Mouse (Mus musculus): ENCODE data around the gene Ccdc87. TPM values are rescaled to one million over a fixed set of nuclear protein-coding genes. Genes with fewer than 3 reads are reported as not detected.
"Not testable (repeated sequence)": the region's sequence is repeated elsewhere in the genome, so short reads cannot be mapped to it uniquely, and the experiment has no call there.

The Ccdc87 gene
- polyA plus RNA-seq, 1 experiment from 2014 or later, result 0.62 TPM

DNA sequence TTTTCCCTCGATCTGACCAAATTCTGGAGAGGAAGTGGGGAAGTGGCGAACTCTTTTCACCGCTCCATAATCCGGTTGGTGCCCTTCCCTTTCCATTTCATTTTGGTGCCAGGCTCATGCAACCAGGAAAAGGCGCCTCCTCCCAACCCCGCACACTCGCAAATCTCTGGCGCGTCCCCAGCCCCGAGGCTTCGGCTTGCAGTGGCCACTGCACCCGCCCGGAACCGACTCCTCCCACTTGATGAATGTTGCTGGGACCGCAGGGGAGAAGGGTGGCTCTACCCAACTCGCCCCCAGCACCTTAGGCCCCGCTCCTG lies 28.5 kb upstream of the Ccdc87 start:
- Histone ChIP-seq H3K27me3 (replicated peaks; ENCODE audit: control insufficient read depth, insufficient read depth, low read length) (no peaks in the 10 kb centered on the region), H3K9me3 (ENCODE audit: control insufficient read depth, low read length) (no peaks in the 10 kb centered on the region), H3K4me1 (replicated peaks; ENCODE audit: control insufficient read depth, insufficient read depth, low read length) (peaks cover 26% of the 10 kb centered on the region), H3K27ac (ENCODE audit: low read length) (peak overlapping the region; percentile 88), H3K4me2 (ENCODE audit: low read length) (peak overlapping the region; percentile 97), H3K36me3 (ENCODE audit: control insufficient read depth, insufficient read depth) (no peaks in the 10 kb centered on the region), H3K9ac (replicated peaks; ENCODE audit: low read depth, low read length) (peak overlapping the region; percentile 59), H3K4me3 (replicated peaks; ENCODE audit: low read length) (peak overlapping the region; percentile 66)
- WGBS, result under 1% methylated on average over 17 of the region's 17 CpGs
- no peak for ATAC-seq

DNA sequence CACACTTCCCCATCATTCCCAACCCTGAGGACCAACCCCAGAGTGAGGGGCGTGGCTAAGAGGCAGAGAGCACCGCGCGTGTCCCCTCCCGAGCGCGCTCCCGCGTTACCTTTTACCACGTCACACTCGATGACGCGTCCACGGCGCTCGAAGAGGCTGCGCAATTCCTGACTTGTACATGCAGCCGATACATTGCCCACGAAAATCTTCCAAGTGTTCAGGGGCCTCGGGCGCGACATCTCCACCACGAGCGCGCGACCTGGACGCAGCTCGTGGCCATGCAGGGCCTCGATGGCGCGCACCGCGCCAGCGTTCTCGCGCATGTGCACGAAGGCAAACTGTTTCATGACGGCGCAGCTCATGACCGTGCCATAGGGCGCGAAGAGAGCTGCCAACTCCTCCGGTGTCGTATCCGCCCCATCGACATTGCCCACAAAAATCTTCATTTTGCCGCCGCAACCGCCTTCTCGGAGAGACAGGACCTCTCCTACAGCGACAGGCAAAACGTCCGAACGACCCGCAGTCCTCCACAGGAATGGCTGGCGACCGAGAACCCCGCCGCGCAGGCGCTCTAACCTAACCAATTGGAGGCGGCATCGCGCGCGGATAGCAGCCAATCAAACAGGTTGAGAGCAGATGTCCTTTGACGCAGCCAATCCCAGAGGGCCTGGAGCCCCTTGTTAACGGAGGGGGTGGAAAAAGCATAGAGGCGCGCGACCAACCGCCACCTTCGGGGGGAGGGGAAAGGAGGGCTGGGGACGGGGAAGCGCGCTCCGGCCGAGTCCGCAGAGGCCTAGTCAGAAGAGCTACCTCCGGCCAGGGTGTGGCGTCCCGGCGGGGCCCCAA lies 27.9 kb upstream of the Ccdc87 start, which contains the start of the genes Gm21992 and Rbm14:
Gm21992 (minus strand) TSS at position 550 of the 846 bp plus-strand sequence.
Rbm14 (minus strand) TSS at position 572 of the 846 bp plus-strand sequence.
- Histone ChIP-seq H3K4me1 (replicated peaks; ENCODE audit: control insufficient read depth, insufficient read depth, low read length) (peaks cover 26% of the 10 kb centered on the region), H3K9ac (replicated peaks; ENCODE audit: low read depth, low read length) (peak within 1 kb of the TSS; percentile 71), H3K27me3 (replicated peaks; ENCODE audit: control insufficient read depth, insufficient read depth, low read length) (no peaks in the 10 kb centered on the region)

DNA sequence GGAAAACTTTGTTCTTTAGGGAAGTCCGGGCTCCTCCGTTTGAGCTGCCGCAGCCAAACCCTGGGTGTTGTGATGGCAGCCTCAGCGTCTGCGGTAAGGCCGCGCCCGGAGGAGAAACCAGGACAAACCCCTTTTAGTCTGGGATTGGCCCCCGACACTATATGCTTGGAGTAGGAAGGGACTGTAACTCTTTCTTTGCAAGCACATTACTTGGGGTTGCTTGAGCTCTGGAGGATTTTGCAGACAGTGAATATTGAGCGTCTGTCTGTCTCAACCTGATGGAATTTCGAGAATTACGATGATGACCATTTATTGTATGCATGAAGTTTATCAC lies 27.3 kb upstream of the Ccdc87 start:
- peaks cover 26% of the 10 kb centered on the region for H3K4me1 ChIP-seq (replicated peaks; ENCODE audit: control insufficient read depth, insufficient read depth, low read length)
- H3K27ac ChIP-seq (ENCODE audit: low read length), result peak overlapping the region; percentile 75
- H3K27me3 ChIP-seq (replicated peaks; ENCODE audit: control insufficient read depth, insufficient read depth, low read length), result no peaks in the 10 kb centered on the region
- H3K4me2 ChIP-seq (ENCODE audit: low read length), result peak overlapping the region; percentile 53
- H3K4me3 ChIP-seq (replicated peaks; ENCODE audit: low read length), result peak overlapping the region; percentile 66
- peak overlapping the region; percentile 71 for H3K9ac ChIP-seq (replicated peaks; ENCODE audit: low read depth, low read length)
- 6% methylated on average over 12 of the region's 12 CpGs for WGBS
- no peaks in the 10 kb centered on the region for H3K9me3 ChIP-seq (ENCODE audit: control insufficient read depth, low read length)
- ATAC-seq, result no peak; the same call in 1 of the 2 replicates
- H3K36me3 ChIP-seq (ENCODE audit: control insufficient read depth, insufficient read depth), result no peaks in the 10 kb centered on the region

More for the DNA sequence above, 27.9 kb upstream of the Ccdc87 start, which contains the start of the genes Gm21992 and Rbm14:
- H3K4me3 ChIP-seq (replicated peaks; ENCODE audit: low read length), result peak within 1 kb of the TSS; percentile 66
- under 1% methylated on average over 83 of the region's 83 CpGs for WGBS
- H3K4me2 ChIP-seq (ENCODE audit: low read length), result peak within 1 kb of the TSS; percentile 97
- no peaks in the 10 kb centered on the region for H3K36me3 ChIP-seq (ENCODE audit: control insufficient read depth, insufficient read depth)
- ATAC-seq, result peak; percentile 98
- H3K9me3 ChIP-seq (ENCODE audit: control insufficient read depth, low read length), result no peaks in the 10 kb centered on the region
- H3K27ac ChIP-seq (ENCODE audit: low read length), result peak within 1 kb of the TSS; percentile 88

DNA sequence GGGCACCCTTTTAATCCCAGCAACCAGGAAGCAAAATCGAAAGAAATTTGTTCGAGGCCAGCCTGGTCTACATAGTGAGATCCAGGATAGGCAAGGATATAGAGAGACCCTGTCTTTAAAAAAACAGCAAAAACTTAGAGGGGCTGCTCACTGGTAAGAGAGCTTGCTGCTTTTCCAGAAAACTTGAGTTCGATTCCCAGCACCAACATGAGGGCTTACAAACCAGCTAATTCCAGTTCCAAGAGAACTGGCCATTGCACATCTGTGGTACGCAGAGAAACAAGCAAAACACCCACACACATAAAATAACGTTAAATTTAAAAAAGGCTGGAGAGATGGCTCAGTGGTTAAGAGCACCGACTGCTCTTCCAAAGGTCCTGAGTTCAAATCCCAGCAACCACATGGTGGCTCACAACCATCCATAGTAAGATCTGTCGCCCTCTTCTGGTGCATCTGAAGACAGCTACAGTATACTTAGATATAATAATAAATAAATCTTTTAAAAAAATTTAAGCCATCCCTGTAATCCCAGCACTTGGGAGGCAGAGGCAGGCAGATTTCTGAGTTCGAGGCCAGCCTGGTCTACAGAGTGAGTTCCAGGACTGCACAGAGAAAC lies 26.7 kb upstream of the Ccdc87 start:
- ATAC-seq; H3K27me3 ChIP-seq (replicated peaks; ENCODE audit: control insufficient read depth, insufficient read depth, low read length); H3K9me3 ChIP-seq (ENCODE audit: control insufficient read depth, low read length); H3K27ac ChIP-seq (ENCODE audit: low read length); H3K9ac ChIP-seq (replicated peaks; ENCODE audit: low read depth, low read length); H3K36me3 ChIP-seq (ENCODE audit: control insufficient read depth, insufficient read depth): not testable (repeated sequence)
- peak overlapping the region; percentile 53 for H3K4me2 ChIP-seq (ENCODE audit: low read length)
- peaks cover 26% of the 10 kb centered on the region for H3K4me1 ChIP-seq (replicated peaks; ENCODE audit: control insufficient read depth, insufficient read depth, low read length)
- H3K4me3 ChIP-seq (replicated peaks; ENCODE audit: low read length), result peak overlapping the region; percentile 66
- WGBS, result 78% methylated on average over 8 of the region's 8 CpGs

DNA sequence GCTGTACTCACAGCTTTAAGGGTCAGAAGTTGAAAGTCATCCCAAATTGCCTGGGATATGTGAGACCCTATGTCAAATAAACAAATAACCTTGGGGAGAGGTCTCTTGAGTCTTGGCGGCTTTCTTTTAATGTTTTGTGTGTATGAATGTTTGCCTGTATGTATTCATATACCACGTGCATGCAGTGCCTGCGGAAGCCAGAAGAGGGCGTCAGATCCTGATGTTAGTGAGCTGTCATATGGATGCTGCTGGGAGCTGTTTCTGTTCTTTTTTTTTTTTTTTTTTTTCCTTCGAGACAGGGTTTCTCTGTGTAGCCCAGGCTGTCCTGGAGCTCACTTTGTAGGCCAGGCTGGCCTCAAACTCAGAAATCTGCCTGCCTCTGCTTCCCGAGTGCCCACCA lies 26.2 kb upstream of the Ccdc87 start:
- WGBS, result 84% methylated on average over 6 of the region's 6 CpGs
- Histone ChIP-seq H3K27ac (ENCODE audit: low read length) (no peak overlapping the region), H3K36me3 (ENCODE audit: control insufficient read depth, insufficient read depth) (no peaks in the 10 kb centered on the region), H3K4me2 (ENCODE audit: low read length) (no peak overlapping the region), H3K4me3 (replicated peaks; ENCODE audit: low read length) (no peak overlapping the region), H3K27me3 (replicated peaks; ENCODE audit: control insufficient read depth, insufficient read depth, low read length) (no peaks in the 10 kb centered on the region), H3K9ac (replicated peaks; ENCODE audit: low read depth, low read length) (no peak overlapping the region), H3K9me3 (ENCODE audit: control insufficient read depth, low read length) (no peaks in the 10 kb centered on the region), H3K4me1 (replicated peaks; ENCODE audit: control insufficient read depth, insufficient read depth, low read length) (peaks cover 21% of the 10 kb centered on the region)
- ATAC-seq, result no peak

DNA sequence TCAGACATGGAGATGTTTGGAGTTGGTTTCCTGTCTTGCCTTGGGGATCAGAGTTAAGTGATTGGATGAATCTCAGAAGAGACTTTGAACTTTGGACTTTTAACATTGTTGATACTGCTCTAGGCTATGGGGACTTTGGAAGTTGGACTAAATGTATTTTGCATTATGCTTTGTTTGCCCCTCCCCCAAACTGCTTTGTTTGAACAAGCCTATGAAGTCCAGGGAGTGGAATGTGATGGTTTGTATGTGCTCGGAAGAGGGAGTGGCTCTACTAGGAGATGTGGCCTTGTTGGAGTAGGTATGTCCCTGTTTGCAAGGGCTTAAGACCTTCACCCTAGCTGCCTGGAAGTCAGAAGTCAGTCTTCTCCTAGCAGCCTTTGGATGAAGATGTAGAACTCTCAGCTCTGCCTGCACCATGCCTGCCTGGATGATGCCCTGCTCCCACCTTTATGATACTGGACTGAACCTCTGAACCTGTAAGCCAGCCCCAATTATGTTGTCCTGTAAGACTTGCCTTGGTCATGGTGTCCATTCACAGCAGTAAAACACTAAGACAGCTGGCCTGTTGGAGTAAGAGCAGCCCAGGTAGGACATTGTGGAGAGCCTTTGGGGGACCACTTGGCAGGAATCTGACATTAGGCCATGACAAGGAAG lies 21.9 kb upstream of the Ccdc87 start:
- no peak overlapping the region for H3K27ac ChIP-seq (ENCODE audit: low read length)
- no peak for ATAC-seq
- H3K27me3 ChIP-seq (replicated peaks; ENCODE audit: control insufficient read depth, insufficient read depth, low read length), result no peaks in the 10 kb centered on the region
- no peak overlapping the region for H3K9ac ChIP-seq (replicated peaks; ENCODE audit: low read depth, low read length)
- no peaks in the 10 kb centered on the region for H3K9me3 ChIP-seq (ENCODE audit: control insufficient read depth, low read length)
- H3K36me3 ChIP-seq (ENCODE audit: control insufficient read depth, insufficient read depth), result no peaks in the 10 kb centered on the region
- no peak overlapping the region for H3K4me2 ChIP-seq (ENCODE audit: low read length)
- H3K4me3 ChIP-seq (replicated peaks; ENCODE audit: low read length), result no peak overlapping the region
- H3K4me1 ChIP-seq (replicated peaks; ENCODE audit: control insufficient read depth, insufficient read depth, low read length), result no peaks in the 10 kb centered on the region
- 72% methylated on average over 1 of the region's 1 CpGs for WGBS

DNA sequence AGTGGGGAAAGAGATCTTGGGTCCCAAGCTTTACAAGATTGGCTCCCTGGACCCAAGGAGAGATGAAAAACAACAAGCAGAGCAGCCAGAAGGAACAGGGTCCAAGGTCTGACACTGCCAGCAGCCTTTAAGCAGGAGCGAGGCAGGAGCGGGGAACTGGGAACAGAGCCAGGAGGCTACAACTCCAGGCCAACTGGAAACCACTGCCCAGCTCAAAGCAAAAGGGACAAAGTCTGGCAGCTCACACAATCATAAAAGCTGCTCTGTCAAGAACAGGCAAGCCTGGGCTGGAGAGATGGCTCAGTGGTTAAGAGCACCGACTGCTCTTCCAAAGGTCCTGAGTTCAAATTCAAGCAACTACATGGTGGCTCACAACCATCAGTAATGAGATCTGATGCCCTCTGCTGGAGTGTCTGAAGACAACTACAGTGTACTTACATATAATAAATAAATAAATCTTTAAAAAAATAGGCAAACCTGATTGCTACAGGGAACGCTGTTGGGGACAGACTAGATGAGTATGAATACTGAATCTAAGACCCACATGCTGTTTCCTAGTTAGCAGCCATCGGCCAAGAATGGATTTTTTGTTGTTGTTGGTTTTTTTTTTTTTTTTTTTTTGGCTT lies 18.4 kb upstream of the Ccdc87 start:
- H3K4me1 ChIP-seq (replicated peaks; ENCODE audit: control insufficient read depth, insufficient read depth, low read length), result no peaks in the 10 kb centered on the region
- WGBS, result 57% methylated on average over 5 of the region's 5 CpGs
- H3K9me3 ChIP-seq (ENCODE audit: control insufficient read depth, low read length), result no peaks in the 10 kb centered on the region
- H3K27me3 ChIP-seq (replicated peaks; ENCODE audit: control insufficient read depth, insufficient read depth, low read length), result no peaks in the 10 kb centered on the region
- no peak overlapping the region for H3K4me2 ChIP-seq (ENCODE audit: low read length)
- H3K36me3 ChIP-seq (ENCODE audit: control insufficient read depth, insufficient read depth), result no peaks in the 10 kb centered on the region
- H3K27ac ChIP-seq (ENCODE audit: low read length), result no peak overlapping the region
- peak; percentile 64 for ATAC-seq
- no peak overlapping the region for H3K4me3 ChIP-seq (replicated peaks; ENCODE audit: low read length)
- no peak overlapping the region for H3K9ac ChIP-seq (replicated peaks; ENCODE audit: low read depth, low read length)

DNA sequence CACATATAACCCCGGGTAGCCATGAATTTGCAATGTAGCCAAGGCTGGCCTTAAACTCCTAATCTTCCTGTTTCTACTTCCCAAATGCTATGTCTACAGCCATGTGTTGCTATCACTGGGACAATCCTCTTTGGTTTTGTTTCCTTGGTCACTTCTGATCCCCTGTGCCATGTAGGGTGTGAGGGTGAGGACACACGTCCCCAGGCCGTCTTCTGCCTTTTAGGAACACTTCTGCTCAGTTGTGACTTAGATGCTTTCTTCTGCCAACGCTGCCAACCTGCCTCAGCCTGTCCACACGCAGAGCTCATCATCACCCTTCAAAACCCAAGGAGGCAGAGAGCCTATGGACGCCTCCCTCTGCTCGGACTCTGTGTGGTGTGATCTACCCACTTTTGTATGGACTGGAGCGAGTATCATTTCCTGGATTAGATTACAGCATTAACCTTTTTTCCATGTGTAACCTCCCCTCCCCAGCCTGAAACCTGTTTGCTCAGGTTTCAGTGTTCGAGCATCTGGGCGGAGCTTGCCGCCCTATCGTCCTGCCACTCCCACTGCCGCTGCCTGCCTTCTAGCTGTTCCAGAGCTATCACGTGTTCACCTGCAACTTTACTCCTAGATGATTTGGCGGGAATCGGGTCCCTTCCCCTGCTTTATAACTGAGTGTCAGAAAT lies 10.6 kb upstream of the Ccdc87 start:
- no peaks in the 10 kb centered on the region for H3K9me3 ChIP-seq (ENCODE audit: control insufficient read depth, low read length)
- H3K4me2 ChIP-seq (ENCODE audit: low read length), result no peak overlapping the region
- no peak overlapping the region for H3K27ac ChIP-seq (ENCODE audit: low read length)
- no peaks in the 10 kb centered on the region for H3K27me3 ChIP-seq (replicated peaks; ENCODE audit: control insufficient read depth, insufficient read depth, low read length)
- H3K36me3 ChIP-seq (ENCODE audit: control insufficient read depth, insufficient read depth), result no peaks in the 10 kb centered on the region
- no peak for ATAC-seq
- H3K9ac ChIP-seq (replicated peaks; ENCODE audit: low read depth, low read length), result no peak overlapping the region
- H3K4me3 ChIP-seq (replicated peaks; ENCODE audit: low read length), result no peak overlapping the region
- 0 out of 2 replicates have a peak, but pooled peaks cover 3% of the 10 kb centered on the region for H3K4me1 ChIP-seq (replicated peaks; ENCODE audit: control insufficient read depth, insufficient read depth, low read length)
- WGBS, result 64% methylated on average over 16 of the region's 16 CpGs

All from forebrain, embryonic 16.5 days (tissue).